Mouse (Mus musculus) forebrain, postnatal 0 days (tissue): ENCODE measurements around the gene Gm20828. TPM values are rescaled to one million over a fixed set of nuclear protein-coding genes. Genes with fewer than 3 reads are reported as not detected.
"Not testable (repeated sequence)": the region's sequence is repeated elsewhere in the genome, so short reads cannot be mapped to it uniquely, and the experiment has no call there.

Experiments
- ATAC-seq: fragments of 200-750 bp; cut with Nextera tagmentation; 2 replicates; pipeline ENCODE4 v1.8.0; 2017; ENCODE audit warnings: mild to moderate bottlenecking, moderate library complexity
- DNase-seq: peaks from one replicate; pipeline ENCODE4 v3.0.0-alpha.2; 2015
- H3K27ac ChIP-seq: fragments of 300-500 bp; sonication (generic); 2 replicates; pipeline ENCODE4 v1.5.1; 2014; ENCODE audit warnings: low read depth, mild to moderate bottlenecking, antibody characterized with exemption, low read length, moderate library complexity, mixed read lengths
- H3K27me3 ChIP-seq: fragments of 300-500 bp; sonication (generic); 2 replicates; pipeline ENCODE4 v1.6.1; 2014; ENCODE audit warnings: mild to moderate bottlenecking, low read length, mixed read lengths; ENCODE audit not compliant: insufficient read depth
- H3K36me3 ChIP-seq: fragments of 300-500 bp; sonication (generic); 2 replicates; pipeline ENCODE4 v1.6.1; 2014; ENCODE audit warnings: mild to moderate bottlenecking, moderate library complexity; ENCODE audit not compliant: insufficient read depth
- H3K4me1 ChIP-seq: fragments of 300-500 bp; sonication (generic); 2 replicates; pipeline ENCODE4 v1.6.1; 2014; ENCODE audit warnings: antibody characterized with exemption; ENCODE audit not compliant: insufficient read depth
- H3K4me2 ChIP-seq: fragments of 300-500 bp; sonication (generic); 2 replicates; pipeline ENCODE4 v1.6.1; 2014; ENCODE audit warnings: low read depth, mild to moderate bottlenecking, moderate library complexity
- H3K4me3 ChIP-seq: fragments of 300-500 bp; sonication (generic); 2 replicates; pipeline ENCODE4 v1.5.1; 2014; ENCODE audit warnings: low read depth, low read length, mixed read lengths
- H3K9ac ChIP-seq: fragments of 300-500 bp; sonication (generic); 2 replicates; pipeline ENCODE4 v1.6.1; 2014; ENCODE audit warnings: mild to moderate bottlenecking
- H3K9me3 ChIP-seq: fragments of 300-500 bp; sonication (generic); 2 replicates; pipeline ENCODE4 v1.6.1; 2016; ENCODE audit warnings: low read length
- WGBS: fragments of 180-500 bp; shearing (Covaris S2); extraction: QIAGEN DNeasy Blood & Tissue Kit; methylation state at CpG from one replicate; pipeline ENCODE4 v1.1.7; 2014; 5-methylcytosine and 5-hydroxymethylcytosine counted together
- polyA plus RNA-seq: library from polyadenylated mRNA; unstranded; fragments of >200 nt; fragmentation: Nextera tagmentation; extraction: Ambion mirVana; gene quantifications from 2 replicates; pipeline ENCODE4 v1.2.1, GENCODE M21; 2015
- total RNA-seq: library from RNA; depleted of rRNA; stranded (reverse); fragments of >200 nt; gene quantifications from 2 replicates; pipeline ENCODE4 v1.2.3, GENCODE M21; 2014; rRNA removed

Gene Gm20828
- total RNA-seq (not detected in 2 replicates), polyA plus RNA-seq (not detected in 2 replicates)

DNA sequence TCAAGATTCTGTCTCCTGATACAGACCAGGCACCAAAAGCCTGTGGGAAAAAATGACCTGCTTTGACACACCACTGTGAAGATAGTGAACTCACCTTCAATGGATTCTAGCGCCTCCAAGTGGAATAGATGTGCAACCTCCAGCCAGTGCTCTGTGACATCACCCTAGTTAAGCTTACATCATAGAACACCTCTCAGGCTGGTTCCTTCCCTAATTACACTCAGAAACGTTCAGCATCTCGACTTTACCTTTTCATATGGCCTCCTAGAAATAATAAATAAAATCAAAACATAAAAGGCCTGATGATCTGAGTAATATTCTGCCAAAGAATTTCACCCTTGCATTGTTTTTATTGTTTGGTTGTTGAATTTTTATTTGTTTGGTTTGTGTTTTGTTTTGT lies at the start of gene Gm20828:
TSS of gene Gm20828 (minus strand) at position 101 of the 400 bp plus-strand sequence.
- not testable (repeated sequence) for H3K4me3 ChIP-seq, H3K4me1 ChIP-seq, H3K27me3 ChIP-seq, H3K36me3 ChIP-seq, H3K4me2 ChIP-seq, DNase-seq, H3K9ac ChIP-seq, ATAC-seq, H3K27ac ChIP-seq, H3K9me3 ChIP-seq
- WGBS = no CpG with 5 or more reads among the region's 3 CpGs
